Mouse (Mus musculus): ENCODE results near the gene Cdk5rap2. TPM values are rescaled to one million over a fixed set of nuclear protein-coding genes. Genes with fewer than 3 reads are reported as not detected.

Gene Cdk5rap2
- polyA plus RNA-seq, 1 experiment from 2014 or later = 25.7 TPM

DNA sequence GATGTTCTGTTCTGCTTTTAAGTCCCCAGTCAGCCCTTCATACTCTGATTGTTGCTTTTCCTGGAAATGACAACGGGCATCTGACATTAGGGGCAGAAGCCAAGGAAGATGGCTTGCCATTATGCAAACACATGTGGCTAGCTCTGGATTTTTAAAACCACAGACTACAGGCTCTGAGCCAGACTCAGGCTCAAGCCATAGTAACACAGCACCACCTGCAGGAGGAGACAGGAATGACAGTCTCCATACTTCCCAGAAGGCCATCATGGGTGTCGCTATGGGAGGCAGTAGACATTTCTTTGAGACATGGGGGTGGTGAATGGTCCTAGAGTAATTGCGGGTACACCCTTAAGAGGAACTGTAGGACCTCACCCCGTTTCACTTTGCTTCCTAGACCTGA is 103.0 kb downstream of the Cdk5rap2 start:
- no peak overlapping the region for H3K4me3 ChIP-seq (ENCODE audit: low read depth, low read length)
- no peak overlapping the region for H3K27ac ChIP-seq (ENCODE audit: low read length)
- ATAC-seq (ENCODE audit: insufficient number of reproducible peaks, insufficient read depth, low FRiP score, low read depth) = no peak
- H3K9me3 ChIP-seq (ENCODE audit: control insufficient read depth, low read depth, low read length) = no peaks in the 10 kb centered on the region
- H3K4me1 ChIP-seq (ENCODE audit: control insufficient read depth, insufficient read depth, low read length) = no peaks in the 10 kb centered on the region
- no peak overlapping the region for H3K9ac ChIP-seq (replicated peaks; ENCODE audit: low read depth, low read length)
- H3K36me3 ChIP-seq (ENCODE audit: control insufficient read depth, insufficient read depth, low read length) = 0 out of 2 replicates have a peak, but pooled peaks cover 2% of the 10 kb centered on the region
- no peak overlapping the region for H3K4me2 ChIP-seq (replicated peaks; ENCODE audit: low read depth, low read length)
- no peaks in the 10 kb centered on the region for H3K27me3 ChIP-seq (ENCODE audit: control insufficient read depth, insufficient read depth, low read length)
- 70% methylated on average over 4 of the region's 4 CpGs for WGBS

DNA sequence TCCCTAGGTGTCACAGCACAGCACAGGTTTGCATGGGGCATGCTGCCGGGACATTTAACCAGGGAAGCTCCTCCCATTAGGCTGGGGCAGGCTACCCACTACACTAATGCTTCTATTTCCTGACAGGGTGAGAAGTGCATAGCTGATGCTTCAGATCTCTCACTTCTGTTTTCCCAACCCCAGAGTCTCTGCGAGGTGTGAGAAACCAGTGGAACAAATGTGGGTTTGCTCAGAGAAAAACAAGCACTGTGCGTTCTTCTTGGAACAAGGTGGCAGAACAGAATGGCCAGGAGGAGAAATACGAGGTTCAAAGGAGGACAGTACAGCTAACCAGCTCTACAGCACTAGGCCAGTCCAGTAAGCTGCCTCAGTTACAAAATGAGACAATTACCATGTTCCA is 106.4 kb downstream of the Cdk5rap2 start:
- H3K27me3 ChIP-seq (ENCODE audit: control insufficient read depth, insufficient read depth, low read length) = no peaks in the 10 kb centered on the region
- H3K4me1 ChIP-seq (ENCODE audit: control insufficient read depth, insufficient read depth, low read length) = no peaks in the 10 kb centered on the region
- H3K27ac ChIP-seq (ENCODE audit: low read length) = no peak overlapping the region
- peaks cover 11% of the 10 kb centered on the region; the same call in 1 of the 2 replicates for H3K36me3 ChIP-seq (ENCODE audit: control insufficient read depth, insufficient read depth, low read length)
- H3K4me2 ChIP-seq (replicated peaks; ENCODE audit: low read depth, low read length) = no peak overlapping the region
- 69% methylated on average over 4 of the region's 4 CpGs for WGBS
- no peak for ATAC-seq (ENCODE audit: insufficient number of reproducible peaks, insufficient read depth, low FRiP score, low read depth)
- no peak overlapping the region for H3K4me3 ChIP-seq (ENCODE audit: low read depth, low read length)
- no peak overlapping the region for H3K9ac ChIP-seq (replicated peaks; ENCODE audit: low read depth, low read length)
- no peaks in the 10 kb centered on the region for H3K9me3 ChIP-seq (ENCODE audit: control insufficient read depth, low read depth, low read length)

DNA sequence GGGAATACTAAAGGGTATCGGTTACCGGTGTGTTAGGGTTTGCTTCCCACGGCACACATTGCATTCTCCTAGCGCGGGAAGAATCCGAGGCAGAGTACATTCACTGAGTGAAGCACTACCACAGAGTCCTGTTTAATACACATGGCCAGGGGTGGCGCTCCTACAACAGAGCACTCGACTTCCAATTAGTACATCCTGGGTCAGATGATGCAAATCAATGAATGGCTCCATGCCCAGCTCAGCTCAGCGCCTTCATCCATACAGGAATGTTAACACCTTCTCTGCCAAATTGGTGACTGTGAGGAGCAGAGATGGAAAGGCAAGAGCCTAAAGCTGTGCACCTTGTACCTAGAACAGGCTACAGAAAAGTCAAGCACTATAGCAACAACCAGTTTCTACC is 109.1 kb downstream of the Cdk5rap2 start:
- H3K9ac ChIP-seq (replicated peaks; ENCODE audit: low read depth, low read length) = no peak overlapping the region
- 87% methylated on average over 9 of the region's 9 CpGs for WGBS
- H3K27me3 ChIP-seq (ENCODE audit: control insufficient read depth, insufficient read depth, low read length) = no peaks in the 10 kb centered on the region
- H3K4me3 ChIP-seq (ENCODE audit: low read depth, low read length) = no peak overlapping the region
- peaks cover 19% of the 10 kb centered on the region; the same call in 1 of the 2 replicates for H3K36me3 ChIP-seq (ENCODE audit: control insufficient read depth, insufficient read depth, low read length)
- no peak for ATAC-seq (ENCODE audit: insufficient number of reproducible peaks, insufficient read depth, low FRiP score, low read depth)
- no peaks in the 10 kb centered on the region for H3K9me3 ChIP-seq (ENCODE audit: control insufficient read depth, low read depth, low read length)
- H3K4me1 ChIP-seq (ENCODE audit: control insufficient read depth, insufficient read depth, low read length) = no peaks in the 10 kb centered on the region
- H3K27ac ChIP-seq (ENCODE audit: low read length) = no peak overlapping the region
- no peak overlapping the region for H3K4me2 ChIP-seq (replicated peaks; ENCODE audit: low read depth, low read length)

DNA sequence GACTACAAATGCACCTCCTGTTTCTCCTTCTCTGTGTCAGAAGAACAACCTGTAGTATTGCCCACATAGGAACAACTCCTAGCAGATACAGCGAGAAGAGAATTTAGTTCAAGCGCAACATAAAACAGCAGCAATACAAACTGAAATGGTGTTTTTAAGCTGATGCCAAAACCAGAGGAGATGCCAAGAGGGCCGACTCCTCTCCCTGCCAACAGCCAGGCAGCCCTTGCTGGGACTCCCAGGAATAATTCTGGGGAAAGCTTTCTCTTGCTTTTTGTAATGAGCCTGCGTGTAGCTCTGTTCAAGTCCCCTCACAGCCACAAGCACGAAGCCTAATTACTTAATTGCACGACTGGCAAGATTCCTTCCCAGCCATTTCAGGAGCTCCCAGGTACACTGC is 120.9 kb downstream of the Cdk5rap2 start:
- no peak for ATAC-seq (ENCODE audit: insufficient number of reproducible peaks, insufficient read depth, low FRiP score, low read depth)
- Histone ChIP-seq H3K4me1 (ENCODE audit: control insufficient read depth, insufficient read depth, low read length) (no peaks in the 10 kb centered on the region), H3K4me2 (replicated peaks; ENCODE audit: low read depth, low read length) (no peak overlapping the region), H3K27me3 (ENCODE audit: control insufficient read depth, insufficient read depth, low read length) (no peaks in the 10 kb centered on the region), H3K27ac (ENCODE audit: low read length) (no peak overlapping the region), H3K36me3 (ENCODE audit: control insufficient read depth, insufficient read depth, low read length) (peaks cover 8% of the 10 kb centered on the region; the same call in 1 of the 2 replicates), H3K4me3 (ENCODE audit: low read depth, low read length) (no peak overlapping the region), H3K9me3 (ENCODE audit: control insufficient read depth, low read depth, low read length) (no peaks in the 10 kb centered on the region), H3K9ac (replicated peaks; ENCODE audit: low read depth, low read length) (no peak overlapping the region)
- WGBS = 94% methylated on average over 6 of the region's 6 CpGs

DNA sequence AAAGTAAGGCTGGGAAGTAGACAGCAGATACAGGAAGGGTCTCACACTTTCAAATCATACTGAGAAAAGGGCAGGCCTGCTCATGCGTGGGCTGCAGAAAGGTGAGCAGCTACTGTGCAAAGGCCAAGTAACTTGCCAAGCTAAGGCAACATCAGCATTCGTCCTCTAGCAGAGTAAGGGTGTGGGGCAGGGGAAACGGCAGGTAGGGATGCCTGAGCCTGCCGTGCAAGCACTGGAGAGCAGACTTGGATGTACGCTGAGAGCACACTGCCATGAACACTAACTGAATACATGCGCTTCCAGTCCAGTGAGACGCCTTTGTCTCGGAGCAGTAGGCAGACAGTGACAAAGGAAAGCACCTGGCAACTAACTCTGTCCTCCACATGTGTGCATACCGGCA is 127.1 kb downstream of the Cdk5rap2 start:
- Histone ChIP-seq H3K27ac (ENCODE audit: low read length) (no peak overlapping the region), H3K4me1 (ENCODE audit: control insufficient read depth, insufficient read depth, low read length) (no peaks in the 10 kb centered on the region), H3K9me3 (ENCODE audit: control insufficient read depth, low read depth, low read length) (no peaks in the 10 kb centered on the region), H3K27me3 (ENCODE audit: control insufficient read depth, insufficient read depth, low read length) (no peaks in the 10 kb centered on the region), H3K4me3 (ENCODE audit: low read depth, low read length) (no peak overlapping the region), H3K36me3 (ENCODE audit: control insufficient read depth, insufficient read depth, low read length) (no peaks in the 10 kb centered on the region; the same call in none of the 2 replicates), H3K4me2 (replicated peaks; ENCODE audit: low read depth, low read length) (no peak overlapping the region), H3K9ac (replicated peaks; ENCODE audit: low read depth, low read length) (no peak overlapping the region)
- 90% methylated on average over 9 of the region's 9 CpGs for WGBS
- ATAC-seq (ENCODE audit: insufficient number of reproducible peaks, insufficient read depth, low FRiP score, low read depth) = no peak

DNA sequence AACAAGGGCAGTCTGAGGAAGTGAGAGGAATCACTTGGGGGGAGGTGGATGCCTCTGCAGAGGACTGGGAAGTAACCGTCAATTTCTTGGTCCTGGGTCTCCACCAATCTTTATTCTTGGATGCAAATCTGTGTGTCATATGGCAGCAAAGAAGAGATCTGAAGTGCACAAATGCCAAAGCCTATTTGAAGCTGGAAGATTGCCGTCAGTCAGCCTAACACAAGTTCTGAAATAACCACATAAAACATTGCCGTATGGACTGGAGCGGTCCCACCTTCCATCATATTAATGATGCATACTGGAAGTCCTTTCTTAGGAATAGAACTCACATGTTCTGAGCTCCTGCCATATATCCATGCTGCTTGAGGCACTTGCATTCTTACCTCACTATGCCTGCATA is 131.4 kb downstream of the Cdk5rap2 start:
- no peaks in the 10 kb centered on the region for H3K4me1 ChIP-seq (ENCODE audit: control insufficient read depth, insufficient read depth, low read length)
- WGBS = 92% methylated on average over 4 of the region's 4 CpGs
- peaks cover 3% of the 10 kb centered on the region for H3K36me3 ChIP-seq (ENCODE audit: control insufficient read depth, insufficient read depth, low read length)

DNA sequence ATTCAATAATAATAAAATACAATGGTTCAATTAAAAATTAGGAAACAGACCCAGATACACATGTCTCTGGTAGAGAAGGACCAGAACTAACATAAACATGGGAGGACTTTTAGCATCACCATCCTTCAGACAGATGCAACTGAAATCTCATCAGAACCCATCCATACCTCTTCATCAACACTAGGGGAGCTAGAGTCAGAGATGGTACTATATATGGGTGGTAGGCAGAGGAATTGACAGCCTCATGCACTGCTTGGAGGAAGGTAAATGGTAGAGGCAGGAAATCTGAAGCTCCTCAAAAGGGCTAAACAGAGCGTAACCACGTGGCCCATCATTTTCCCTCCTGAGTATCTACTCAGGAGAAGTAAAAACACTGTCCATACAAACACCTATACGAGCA is 132.2 kb downstream of the Cdk5rap2 start:
- WGBS = 91% methylated on average over 3 of the region's 3 CpGs
- H3K36me3 ChIP-seq (ENCODE audit: control insufficient read depth, insufficient read depth, low read length) = peaks cover 3% of the 10 kb centered on the region
- H3K4me3 ChIP-seq (ENCODE audit: low read depth, low read length) = no peak overlapping the region
- ATAC-seq (ENCODE audit: insufficient number of reproducible peaks, insufficient read depth, low FRiP score, low read depth) = no peak
- no peak overlapping the region for H3K4me2 ChIP-seq (replicated peaks; ENCODE audit: low read depth, low read length)
- H3K9me3 ChIP-seq (ENCODE audit: control insufficient read depth, low read depth, low read length) = no peaks in the 10 kb centered on the region
- no peaks in the 10 kb centered on the region for H3K27me3 ChIP-seq (ENCODE audit: control insufficient read depth, insufficient read depth, low read length)
- H3K4me1 ChIP-seq (ENCODE audit: control insufficient read depth, insufficient read depth, low read length) = no peaks in the 10 kb centered on the region
- no peak overlapping the region for H3K27ac ChIP-seq (ENCODE audit: low read length)
- no peak overlapping the region for H3K9ac ChIP-seq (replicated peaks; ENCODE audit: low read depth, low read length)

More for the DNA sequence above, 131.4 kb downstream of the Cdk5rap2 start:
- no peaks in the 10 kb centered on the region for H3K27me3 ChIP-seq (ENCODE audit: control insufficient read depth, insufficient read depth, low read length)
- H3K9me3 ChIP-seq (ENCODE audit: control insufficient read depth, low read depth, low read length) = no peaks in the 10 kb centered on the region
- no peak for ATAC-seq (ENCODE audit: insufficient number of reproducible peaks, insufficient read depth, low FRiP score, low read depth)
- H3K4me3 ChIP-seq (ENCODE audit: low read depth, low read length) = no peak overlapping the region
- no peak overlapping the region for H3K4me2 ChIP-seq (replicated peaks; ENCODE audit: low read depth, low read length)
- H3K9ac ChIP-seq (replicated peaks; ENCODE audit: low read depth, low read length) = no peak overlapping the region
- H3K27ac ChIP-seq (ENCODE audit: low read length) = no peak overlapping the region

DNA sequence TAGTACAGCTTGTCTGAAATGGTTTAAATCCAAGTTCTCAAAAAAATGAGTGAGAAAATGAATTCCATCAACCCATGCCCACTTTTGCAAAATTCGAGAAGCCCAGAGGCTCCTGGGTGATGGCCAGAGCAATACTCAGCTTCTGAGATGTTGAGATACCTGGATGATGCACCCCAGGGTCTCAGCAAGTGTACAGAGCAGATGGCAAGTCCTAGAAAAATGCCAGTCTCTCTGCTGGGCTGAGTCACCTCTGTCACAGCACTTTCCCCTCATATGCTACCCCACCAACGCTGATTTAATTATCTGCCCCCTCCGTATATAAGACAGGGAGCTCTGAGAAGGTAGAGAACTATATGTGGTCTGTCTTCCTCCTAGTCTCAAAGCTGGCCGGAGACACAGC is 137.3 kb downstream of the Cdk5rap2 start:
- no peaks in the 10 kb centered on the region for H3K27me3 ChIP-seq (ENCODE audit: control insufficient read depth, insufficient read depth, low read length)
- no peaks in the 10 kb centered on the region for H3K9me3 ChIP-seq (ENCODE audit: control insufficient read depth, low read depth, low read length)
- 85% methylated on average over 4 of the region's 4 CpGs for WGBS
- peaks cover 15% of the 10 kb centered on the region for H3K36me3 ChIP-seq (ENCODE audit: control insufficient read depth, insufficient read depth, low read length)
- H3K4me3 ChIP-seq (ENCODE audit: low read depth, low read length) = no peak overlapping the region
- no peak overlapping the region for H3K9ac ChIP-seq (replicated peaks; ENCODE audit: low read depth, low read length)
- H3K27ac ChIP-seq (ENCODE audit: low read length) = no peak overlapping the region
- no peak for ATAC-seq (ENCODE audit: insufficient number of reproducible peaks, insufficient read depth, low FRiP score, low read depth)
- H3K4me2 ChIP-seq (replicated peaks; ENCODE audit: low read depth, low read length) = no peak overlapping the region
- no peaks in the 10 kb centered on the region for H3K4me1 ChIP-seq (ENCODE audit: control insufficient read depth, insufficient read depth, low read length)

DNA sequence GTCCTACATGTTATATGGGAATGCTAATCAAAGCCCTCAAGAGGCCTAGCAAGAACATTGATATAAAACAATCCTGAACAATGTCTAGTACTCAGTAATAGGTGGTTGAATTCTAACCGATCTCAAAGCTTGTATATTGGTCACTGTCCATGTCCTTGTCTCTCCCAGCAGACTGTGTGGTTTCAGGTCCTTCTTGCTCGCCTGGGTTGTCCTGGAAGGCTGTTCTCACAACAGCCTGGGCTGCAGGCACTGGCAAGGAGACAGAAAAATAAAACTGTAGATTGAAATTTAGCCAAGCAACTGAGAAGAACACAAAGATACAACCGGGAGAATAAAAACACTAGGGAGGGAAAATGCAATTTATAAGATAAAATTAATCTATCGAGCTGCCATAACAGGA is 137.7 kb downstream of the Cdk5rap2 start:
- H3K27ac ChIP-seq (ENCODE audit: low read length) = no peak overlapping the region
- H3K9me3 ChIP-seq (ENCODE audit: control insufficient read depth, low read depth, low read length) = no peaks in the 10 kb centered on the region
- 80% methylated on average over 4 of the region's 4 CpGs for WGBS
- no peak overlapping the region for H3K4me2 ChIP-seq (replicated peaks; ENCODE audit: low read depth, low read length)
- no peak overlapping the region for H3K4me3 ChIP-seq (ENCODE audit: low read depth, low read length)
- H3K27me3 ChIP-seq (ENCODE audit: control insufficient read depth, insufficient read depth, low read length) = no peaks in the 10 kb centered on the region
- H3K36me3 ChIP-seq (ENCODE audit: control insufficient read depth, insufficient read depth, low read length) = peaks cover 15% of the 10 kb centered on the region
- no peaks in the 10 kb centered on the region for H3K4me1 ChIP-seq (ENCODE audit: control insufficient read depth, insufficient read depth, low read length)
- ATAC-seq (ENCODE audit: insufficient number of reproducible peaks, insufficient read depth, low FRiP score, low read depth) = no peak
- H3K9ac ChIP-seq (replicated peaks; ENCODE audit: low read depth, low read length) = no peak overlapping the region

All from stomach, embryonic 14.5 days (tissue).